Mouse (Mus musculus) forebrain, embryonic 13.5 days (tissue): ENCODE measurements around the gene Cdkal1. TPM values are rescaled to one million over a fixed set of nuclear protein-coding genes. Genes with fewer than 3 reads are reported as not detected.
A peak's percentile ranks its signal among the peaks of the same experiment; 100 is the strongest.

Experiments
- ATAC-seq: fragments of 200-750 bp; cut with Nextera tagmentation; 2 replicates; pipeline ENCODE4 v1.8.0; 2017
- H3K27ac ChIP-seq: fragments of 300-500 bp; sonication (generic); 2 replicates; pipeline ENCODE4 v1.5.1; 2015; ENCODE audit warnings: inconsistent platforms, mild to moderate bottlenecking, moderate library complexity
- H3K27me3 ChIP-seq: fragments of 300-500 bp; sonication (generic); 2 replicates; pipeline ENCODE4 v1.6.1; 2015; ENCODE audit warnings: mild to moderate bottlenecking, inconsistent platforms
- H3K36me3 ChIP-seq: fragments of 300-500 bp; sonication (generic); 2 replicates; pipeline ENCODE4 v1.6.1; 2015; ENCODE audit warnings: mild to moderate bottlenecking, inconsistent platforms; ENCODE audit not compliant: poor library complexity, severe bottlenecking
- H3K4me1 ChIP-seq: fragments of 300-500 bp; sonication (generic); 2 replicates; pipeline ENCODE4 v1.6.1; 2015; ENCODE audit warnings: inconsistent platforms
- H3K4me2 ChIP-seq: fragments of 300-500 bp; sonication (generic); 2 replicates; pipeline ENCODE4 v1.6.1; 2015; ENCODE audit warnings: inconsistent platforms, mild to moderate bottlenecking, moderate library complexity
- H3K4me3 ChIP-seq: fragments of 300-500 bp; sonication (generic); 2 replicates; pipeline ENCODE4 v1.5.1; 2015; ENCODE audit warnings: mild to moderate bottlenecking, inconsistent platforms
- H3K9ac ChIP-seq: fragments of 300-500 bp; sonication (generic); 2 replicates; pipeline ENCODE4 v1.6.1; 2015; ENCODE audit warnings: mild to moderate bottlenecking, inconsistent platforms
- H3K9me3 ChIP-seq: fragments of 300-500 bp; sonication (generic); replicated peaks from 2 replicates; pipeline ENCODE4 v1.6.1; 2016; ENCODE audit warnings: inconsistent platforms
- WGBS: fragments of 180-500 bp; shearing (Covaris S2); methylation state at CpG from one replicate; pipeline ENCODE4 v1.1.7; 2015; 5-methylcytosine and 5-hydroxymethylcytosine counted together
- polyA plus RNA-seq: library from polyadenylated mRNA; unstranded; fragments of >200 nt; fragmentation: Nextera tagmentation; extraction: Ambion mirVana; gene quantifications from 2 replicates; pipeline ENCODE4 v1.2.1, GENCODE M21; 2015

Gene Cdkal1
- polyA plus RNA-seq, 1 experiment from 2014 or later: 29.5 TPM

DNA sequence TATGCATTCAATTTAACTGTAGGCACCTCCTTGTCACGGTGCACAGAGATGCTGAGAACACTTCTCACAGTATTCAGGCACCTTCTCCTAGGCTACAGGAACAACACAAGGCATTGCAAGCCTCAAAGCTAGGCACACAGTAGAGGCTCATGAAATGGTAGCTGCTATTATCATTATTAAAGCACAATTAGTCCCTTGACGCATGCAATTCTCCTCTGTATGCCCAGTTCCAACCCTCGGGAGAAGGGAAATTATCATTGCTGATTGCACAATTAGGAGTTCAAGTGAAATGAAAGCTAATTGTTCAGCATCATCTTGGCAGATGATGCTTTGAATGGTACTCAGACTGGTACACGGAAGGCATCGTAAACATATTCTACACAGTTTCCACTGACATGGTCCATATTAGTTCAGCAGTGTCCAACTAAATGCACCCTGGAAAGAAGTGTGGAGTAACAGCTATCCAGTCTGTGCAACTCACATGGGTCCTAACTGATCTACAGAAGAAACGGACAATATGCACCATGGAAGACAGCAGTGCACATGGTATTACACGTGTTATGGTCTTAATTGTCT, 506.0 kb downstream of the Cdkal1 start:
- peaks cover 31% of the 10 kb centered on the region for H3K4me1 ChIP-seq
- no peaks in the 10 kb centered on the region; the same call in 1 of the 2 replicates for H3K9me3 ChIP-seq
- H3K9ac ChIP-seq: no peak overlapping the region
- H3K27me3 ChIP-seq: no peaks in the 10 kb centered on the region
- peak overlapping the region; percentile 62 for H3K27ac ChIP-seq
- H3K4me3 ChIP-seq: no peak overlapping the region
- peaks cover 9% of the 10 kb centered on the region; the same call in 1 of the 2 replicates for H3K36me3 ChIP-seq
- ATAC-seq: peak; percentile 87
- 30% methylated on average over 7 of the region's 7 CpGs for WGBS
- no peak overlapping the region for H3K4me2 ChIP-seq

DNA sequence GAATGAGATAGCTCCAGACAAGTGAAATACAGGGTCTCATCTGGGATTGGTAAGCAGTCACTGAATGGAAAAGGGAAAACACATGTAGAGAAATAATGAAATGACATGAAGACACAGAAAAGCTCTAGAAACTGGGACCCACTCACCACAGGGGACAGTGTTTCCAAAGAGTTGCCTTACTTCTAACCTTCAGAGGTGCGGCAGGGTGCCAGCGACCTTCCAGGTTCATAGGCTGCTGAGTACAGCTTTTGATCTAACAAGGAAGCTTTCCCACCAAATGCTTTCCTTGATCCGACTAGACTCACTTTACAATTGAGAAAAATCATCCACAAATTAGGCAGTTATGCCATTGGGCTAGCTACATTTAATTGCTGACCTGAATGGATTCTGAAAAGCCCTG, 507.1 kb downstream of the Cdkal1 start:
- peaks cover 9% of the 10 kb centered on the region; the same call in 1 of the 2 replicates for H3K36me3 ChIP-seq
- H3K9me3 ChIP-seq: no peaks in the 10 kb centered on the region; the same call in 1 of the 2 replicates
- 92% methylated on average over 3 of the region's 3 CpGs for WGBS
- H3K4me2 ChIP-seq: no peak overlapping the region
- no peaks in the 10 kb centered on the region for H3K27me3 ChIP-seq
- no peak; the same call in 1 of the 2 replicates for ATAC-seq
- H3K9ac ChIP-seq: no peak overlapping the region
- H3K4me3 ChIP-seq: no peak overlapping the region
- H3K4me1 ChIP-seq: peaks cover 24% of the 10 kb centered on the region
- H3K27ac ChIP-seq: peak overlapping the region; percentile 62; the same call in 1 of the 2 replicates

DNA sequence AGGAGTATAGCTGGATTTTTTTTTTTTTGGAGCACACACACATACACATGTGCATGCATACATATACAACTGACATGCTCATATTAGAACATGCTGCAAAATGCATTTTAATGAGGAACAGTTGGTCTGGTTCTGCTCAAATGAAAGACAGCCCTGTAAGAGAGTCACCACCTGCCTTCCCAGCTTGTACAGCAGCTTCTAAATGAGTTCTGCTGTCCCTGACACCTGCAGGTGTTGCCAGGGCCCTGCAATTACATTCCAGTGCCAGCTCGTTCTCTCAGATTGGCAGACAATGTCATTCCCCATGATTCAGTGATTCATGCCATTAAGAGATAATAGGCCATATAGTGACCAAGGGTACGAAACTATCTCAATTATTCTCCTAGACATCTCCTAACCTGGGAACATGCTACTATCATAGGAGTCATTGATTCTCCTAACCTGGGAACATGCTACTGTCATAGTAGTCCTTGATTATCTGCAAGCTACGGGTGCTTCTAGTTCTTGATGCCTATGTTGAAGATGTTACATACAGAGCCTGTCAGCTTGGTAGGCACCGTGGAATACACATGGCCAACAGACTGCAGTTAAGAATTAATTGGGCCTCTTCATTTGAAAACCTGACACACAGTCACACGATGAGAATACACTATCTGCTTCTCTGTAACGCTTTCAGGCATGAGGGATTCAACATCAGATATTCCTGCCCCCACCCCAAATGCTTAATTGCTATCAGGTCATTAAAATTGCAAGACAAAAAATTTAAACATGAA, 522.6 kb downstream of the Cdkal1 start:
- Histone ChIP-seq H3K4me1 (0 out of 2 replicates have a peak, but pooled peaks cover 4% of the 10 kb centered on the region), H3K9me3 (no peaks in the 10 kb centered on the region), H3K4me3 (no peak overlapping the region), H3K4me2 (no peak overlapping the region), H3K9ac (no peak overlapping the region), H3K36me3 (no peaks in the 10 kb centered on the region), H3K27me3 (no peaks in the 10 kb centered on the region), H3K27ac (0 out of 2 replicates have a peak overlapping the region, but pooled peaks have one; percentile 42)
- peak; percentile 85 for ATAC-seq
- 74% methylated on average over 6 of the region's 6 CpGs for WGBS

DNA sequence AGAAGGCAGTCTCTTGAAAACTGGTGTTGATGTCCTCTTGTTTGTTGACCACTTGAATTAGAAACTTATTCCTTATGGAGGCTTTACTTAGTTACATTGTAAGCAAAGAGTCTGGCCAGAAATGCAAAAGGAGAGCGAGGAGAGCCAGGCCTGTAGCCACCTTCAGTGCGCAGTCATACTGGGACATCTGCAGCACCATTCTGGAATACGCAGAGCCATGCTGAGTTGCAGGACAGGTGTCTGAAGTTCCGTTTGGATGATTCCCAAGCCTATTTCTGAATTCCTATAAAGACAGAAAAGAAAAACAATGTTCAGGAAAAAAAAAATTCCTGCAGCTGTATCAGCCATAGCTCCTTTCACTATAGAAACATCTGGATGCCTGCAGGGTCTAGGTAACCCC, 529.5 kb downstream of the Cdkal1 start:
- 90% methylated on average over 4 of the region's 4 CpGs for WGBS
- ATAC-seq: no peak

DNA sequence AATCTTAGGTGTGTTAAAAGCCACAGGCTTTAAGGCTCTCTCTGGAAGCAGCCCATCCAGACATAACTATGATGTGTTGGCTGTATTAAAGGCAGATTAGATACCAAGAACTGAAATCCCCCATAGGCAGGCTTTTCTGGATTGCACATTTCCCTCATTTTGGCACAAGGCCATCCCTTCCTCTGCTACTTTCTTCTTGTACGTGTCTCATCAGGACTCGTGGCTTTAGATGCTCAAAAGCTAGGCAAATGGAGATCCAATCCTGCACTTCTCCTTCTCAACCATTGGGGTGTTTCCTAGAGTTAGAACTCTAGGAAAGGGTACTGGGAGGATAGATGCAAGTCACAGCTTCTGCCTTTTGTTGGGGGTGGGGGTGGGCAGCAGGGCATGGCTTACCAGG, 535.1 kb downstream of the Cdkal1 start:
- no peaks in the 10 kb centered on the region for H3K9me3 ChIP-seq
- H3K4me1 ChIP-seq: no peaks in the 10 kb centered on the region
- H3K27me3 ChIP-seq: no peaks in the 10 kb centered on the region
- ATAC-seq: no peak
- H3K9ac ChIP-seq: no peak overlapping the region
- no peak overlapping the region for H3K4me3 ChIP-seq
- H3K27ac ChIP-seq: no peak overlapping the region
- 62% methylated on average over 2 of the region's 2 CpGs for WGBS
- 0 out of 2 replicates have a peak, but pooled peaks cover 2% of the 10 kb centered on the region for H3K36me3 ChIP-seq
- H3K4me2 ChIP-seq: no peak overlapping the region

More for the DNA sequence above, 529.5 kb downstream of the Cdkal1 start:
- H3K4me1 ChIP-seq: no peaks in the 10 kb centered on the region
- no peak overlapping the region for H3K27ac ChIP-seq
- H3K36me3 ChIP-seq: 0 out of 2 replicates have a peak, but pooled peaks cover 2% of the 10 kb centered on the region
- no peak overlapping the region for H3K4me3 ChIP-seq
- no peaks in the 10 kb centered on the region for H3K27me3 ChIP-seq
- H3K9ac ChIP-seq: no peak overlapping the region
- H3K4me2 ChIP-seq: no peak overlapping the region
- H3K9me3 ChIP-seq: no peaks in the 10 kb centered on the region

DNA sequence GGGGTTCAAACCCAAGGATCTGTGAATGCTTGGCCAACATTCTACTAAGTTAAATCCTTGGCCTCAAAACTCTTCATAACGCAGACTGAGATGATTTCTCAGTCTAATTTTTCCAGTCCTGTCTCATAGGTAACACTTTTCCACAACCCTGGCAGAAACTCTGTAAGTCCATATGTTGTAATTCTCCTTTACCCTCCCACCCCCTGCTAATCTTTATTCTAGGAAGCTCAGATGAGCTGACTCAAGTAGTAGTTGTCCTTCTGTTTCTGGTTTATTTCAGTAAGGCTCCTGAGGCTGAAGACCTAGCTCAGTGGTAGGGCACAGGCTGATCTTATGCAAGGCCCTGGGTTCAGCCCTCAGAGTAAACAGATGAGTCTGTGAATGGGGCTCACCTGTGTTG, 537.8 kb downstream of the Cdkal1 start:
- H3K4me2 ChIP-seq: no peak overlapping the region
- H3K36me3 ChIP-seq: no peaks in the 10 kb centered on the region
- H3K27me3 ChIP-seq: no peaks in the 10 kb centered on the region
- no peaks in the 10 kb centered on the region for H3K4me1 ChIP-seq
- H3K27ac ChIP-seq: no peak overlapping the region
- 79% methylated on average over 1 of the region's 1 CpGs for WGBS
- H3K9me3 ChIP-seq: no peaks in the 10 kb centered on the region
- H3K9ac ChIP-seq: no peak overlapping the region
- ATAC-seq: no peak
- no peak overlapping the region for H3K4me3 ChIP-seq

DNA sequence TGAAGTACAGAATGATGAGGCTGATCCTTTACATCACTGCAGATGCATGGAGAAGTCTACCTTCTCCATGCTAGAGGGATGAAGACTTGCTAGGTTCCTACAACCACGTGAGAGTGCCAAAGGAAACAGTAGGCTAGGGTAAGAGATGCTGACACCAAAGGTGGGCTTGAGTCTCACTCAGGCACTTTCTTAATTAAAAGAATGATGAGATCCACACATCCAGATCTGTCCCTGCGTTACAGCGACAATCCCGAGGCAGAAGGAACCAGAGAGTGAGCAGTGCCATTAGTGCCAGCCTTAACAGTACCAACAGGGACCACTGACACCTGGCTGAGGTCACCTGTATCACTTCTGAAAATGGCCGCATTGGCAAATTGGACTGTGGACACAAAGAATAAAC, 539.2 kb downstream of the Cdkal1 start:
- Histone ChIP-seq H3K9ac (no peak overlapping the region), H3K4me1 (no peaks in the 10 kb centered on the region), H3K27me3 (no peaks in the 10 kb centered on the region), H3K4me2 (no peak overlapping the region), H3K27ac (no peak overlapping the region), H3K36me3 (no peaks in the 10 kb centered on the region), H3K4me3 (no peak overlapping the region), H3K9me3 (no peaks in the 10 kb centered on the region)
- no peak for ATAC-seq
- 92% methylated on average over 5 of the region's 5 CpGs for WGBS

DNA sequence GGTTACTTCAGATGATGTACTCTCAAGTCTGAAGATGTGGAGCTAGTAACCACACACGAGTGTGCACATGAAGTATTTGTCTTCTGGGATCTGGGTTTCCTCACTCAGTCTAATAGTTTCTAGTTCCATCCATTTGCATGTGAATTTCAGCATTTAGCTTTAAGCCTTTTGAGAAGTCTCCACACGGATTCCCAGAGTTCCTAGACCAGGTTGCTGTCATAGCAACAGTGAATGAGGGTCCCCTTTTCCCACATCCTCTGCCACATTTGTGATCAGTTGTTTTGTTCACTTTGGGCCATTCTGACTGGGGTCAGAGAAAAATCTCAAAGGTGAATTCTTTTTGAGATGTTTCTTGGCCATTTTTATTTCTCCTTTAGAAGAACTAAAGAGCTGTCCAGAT, 543.4 kb downstream of the Cdkal1 start:
- Histone ChIP-seq H3K4me2 (no peak overlapping the region), H3K4me1 (0 out of 2 replicates have a peak, but pooled peaks cover 8% of the 10 kb centered on the region), H3K27ac (no peak overlapping the region), H3K27me3 (no peaks in the 10 kb centered on the region), H3K4me3 (no peak overlapping the region), H3K9ac (no peak overlapping the region), H3K9me3 (no peaks in the 10 kb centered on the region), H3K36me3 (no peaks in the 10 kb centered on the region)
- no peak for ATAC-seq
- WGBS: 13% methylated on average over 2 of the region's 2 CpGs

DNA sequence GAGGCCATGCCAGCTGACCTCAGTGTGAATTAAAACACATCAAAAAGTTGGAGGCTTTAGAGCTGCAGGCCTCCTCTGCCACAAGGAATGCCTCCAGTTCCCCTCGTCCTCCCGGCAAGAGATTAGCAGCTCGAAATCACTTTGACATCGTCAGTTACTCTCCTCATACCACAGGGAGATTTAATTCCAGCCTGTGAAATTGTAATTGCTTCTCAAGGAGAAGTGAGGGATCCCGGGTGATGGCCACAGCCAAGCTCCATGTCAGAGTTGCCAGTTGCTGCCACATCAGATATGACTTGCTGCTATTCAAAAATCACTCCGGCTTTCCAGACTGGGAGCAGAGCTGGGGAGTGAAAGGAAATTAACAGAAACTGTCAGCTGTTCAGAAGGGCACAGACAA, 548.1 kb downstream of the Cdkal1 start:
- ATAC-seq: no peak
- 38% methylated on average over 6 of the region's 6 CpGs for whole genome bisulfite sequencing
- no peak overlapping the region for H3K27ac ChIP-seq
- H3K4me1 ChIP-seq: 0 out of 2 replicates have a peak, but pooled peaks cover 8% of the 10 kb centered on the region
- no peak overlapping the region for H3K4me3 ChIP-seq
- no peak overlapping the region for H3K9ac ChIP-seq
- no peaks in the 10 kb centered on the region for H3K27me3 ChIP-seq
- no peaks in the 10 kb centered on the region for H3K9me3 ChIP-seq
- H3K36me3 ChIP-seq: no peaks in the 10 kb centered on the region
- H3K4me2 ChIP-seq: no peak overlapping the region

DNA sequence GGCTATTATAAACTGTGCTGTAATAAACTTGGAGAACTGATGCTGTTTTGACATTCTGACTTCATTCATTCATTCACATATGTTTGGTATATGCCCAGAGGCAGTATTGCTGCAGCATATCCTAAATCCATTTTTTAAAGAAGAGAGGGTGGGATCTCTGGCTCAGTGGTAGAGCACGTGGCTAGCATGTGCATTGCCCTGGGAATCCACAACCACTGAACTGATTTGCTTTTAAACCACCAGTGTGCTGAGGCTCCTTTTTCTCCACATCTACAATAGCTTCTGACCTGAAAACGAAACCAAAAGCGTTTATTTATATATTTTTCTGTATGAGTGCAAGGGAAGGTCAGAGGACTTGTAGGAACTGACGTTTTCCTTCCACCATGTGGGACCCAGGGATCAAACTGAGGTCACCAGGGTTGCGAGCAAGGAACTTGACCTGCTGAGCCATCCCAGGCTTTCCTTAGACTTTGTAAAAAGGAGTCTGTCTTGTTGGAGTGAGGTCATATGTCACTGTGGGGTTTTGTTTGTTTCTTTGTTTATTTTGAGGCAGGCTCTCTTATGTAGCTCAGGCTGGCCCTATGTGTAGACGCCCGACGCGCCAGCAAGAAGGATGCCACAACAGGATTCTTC, 562.8 kb downstream of the Cdkal1 start:
- Histone ChIP-seq H3K27ac (no peak overlapping the region), H3K4me2 (no peak overlapping the region), H3K9ac (no peak overlapping the region), H3K4me3 (no peak overlapping the region), H3K36me3 (no peaks in the 10 kb centered on the region), H3K4me1 (no peaks in the 10 kb centered on the region), H3K27me3 (no peaks in the 10 kb centered on the region), H3K9me3 (no peaks in the 10 kb centered on the region)
- WGBS: 92% methylated on average over 9 of the region's 9 CpGs
- no peak for ATAC-seq

DNA sequence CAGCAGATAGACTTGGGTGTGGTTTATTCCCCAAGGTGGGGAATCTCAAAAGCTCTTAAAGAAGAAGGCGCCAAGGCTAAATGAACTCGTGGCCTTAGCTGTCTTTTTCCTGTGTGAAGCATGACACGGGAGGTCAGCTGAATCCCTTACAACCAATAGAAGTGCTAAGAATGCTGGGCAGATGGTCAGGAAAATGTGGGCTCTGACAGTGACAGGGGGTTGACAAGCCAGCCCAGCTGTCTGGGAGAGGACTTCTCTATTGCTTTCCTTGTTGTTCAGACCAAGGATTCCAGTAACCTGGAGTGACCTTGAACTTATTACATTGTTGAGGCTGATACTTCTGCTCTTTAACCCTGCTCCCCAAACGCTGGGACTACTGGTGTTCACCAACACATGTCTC, 564.9 kb downstream of the Cdkal1 start:
- no peak overlapping the region for H3K27ac ChIP-seq
- H3K4me3 ChIP-seq: no peak overlapping the region
- H3K9me3 ChIP-seq: no peaks in the 10 kb centered on the region
- no peak overlapping the region for H3K9ac ChIP-seq
- no peaks in the 10 kb centered on the region for H3K27me3 ChIP-seq
- 79% methylated on average over 4 of the region's 4 CpGs for WGBS
- no peak overlapping the region for H3K4me2 ChIP-seq
- no peak for ATAC-seq
- H3K4me1 ChIP-seq: no peaks in the 10 kb centered on the region
- no peaks in the 10 kb centered on the region for H3K36me3 ChIP-seq

DNA sequence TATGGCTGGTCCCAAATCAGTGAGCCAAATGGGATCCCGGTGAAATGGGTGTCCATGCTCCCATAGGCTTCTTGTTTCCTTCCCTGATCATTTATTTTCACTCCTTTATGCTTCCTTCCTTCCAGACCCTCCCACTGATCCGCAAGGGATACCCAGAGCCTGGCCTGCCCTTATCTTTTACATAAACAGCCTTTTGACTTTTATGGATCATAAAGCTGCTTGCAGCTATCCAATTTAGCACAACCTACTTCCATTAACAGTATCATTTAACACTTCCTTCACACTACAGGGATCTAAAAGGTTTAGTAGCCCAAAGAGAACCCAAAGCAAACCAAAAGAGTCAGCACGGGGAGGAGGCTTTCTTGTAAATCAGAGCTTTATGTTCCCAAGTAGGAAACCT, 570.4 kb downstream of the Cdkal1 start:
- Histone ChIP-seq H3K9ac (no peak overlapping the region), H3K27me3 (no peaks in the 10 kb centered on the region), H3K9me3 (no peaks in the 10 kb centered on the region), H3K4me1 (no peaks in the 10 kb centered on the region), H3K4me2 (no peak overlapping the region), H3K4me3 (no peak overlapping the region), H3K27ac (no peak overlapping the region), H3K36me3 (no peaks in the 10 kb centered on the region)
- 91% methylated on average over 3 of the region's 3 CpGs for WGBS
- ATAC-seq: no peak
